ENCODE assay signal across 9 mouse cellular contexts in the genomic region with DNA sequence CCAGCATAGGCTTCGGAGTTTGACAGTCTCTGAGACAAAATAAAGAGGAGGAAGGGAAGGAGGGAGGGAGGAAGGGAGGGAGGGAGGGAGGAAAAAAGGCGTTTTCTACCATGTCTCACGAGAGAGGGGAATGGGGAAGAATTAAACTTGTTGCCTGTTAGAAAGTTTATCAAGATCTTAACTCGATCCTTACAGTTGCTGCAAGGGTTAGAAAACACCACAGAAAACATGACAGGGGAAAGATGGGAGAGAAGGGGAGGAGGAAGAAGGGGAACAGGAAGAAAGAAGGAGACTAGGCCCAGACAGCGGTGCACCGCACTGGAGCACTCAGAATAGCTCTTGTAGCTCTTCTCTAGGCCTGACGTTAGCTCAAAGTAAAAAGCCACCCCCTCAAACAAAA. TPM values are rescaled to one million over a fixed set of nuclear protein-coding genes. Genes with fewer than 3 reads are reported as not detected.
A peak's percentile ranks its signal among the peaks of the same experiment; 100 is the strongest.
DNase-seq lines count a peak whose midpoint lies in the region; ATAC-seq and TF ChIP-seq lines count a peak whose summit lies in the region.
"Had no signal": no experiment of that assay in that cellular context is flagged by ENCODE, and none has a peak within 500 bp of the region (broad histone marks: within the 10 kb centered on the region; RNA-seq: fewer than 3 reads in every experiment).

No protein-coding gene starts in this region.

- 71% methylated on average over 7 of the region's 7 CpGs for WGBS in limb, embryonic 10.5 days
- WGBS in small intestine, adult 2 months = 67% methylated on average over 7 of the region's 7 CpGs

- peaks cover 62% of the 10 kb centered on the region for H3K36me3 ChIP-seq in megakaryocyte, embryonic 14.5 days (replicated peaks; ENCODE audit: low read length)
- peaks cover 19% of the 10 kb centered on the region for H3K36me3 ChIP-seq in limb, embryonic 10.5 days
- H3K36me3 ChIP-seq in small intestine, adult 2 months (ENCODE audit: control insufficient read depth, insufficient read depth, low read length) = no peaks in the 10 kb centered on the region

- H3K4me3 ChIP-seq in gastrocnemius, adult 2 months = no peak overlapping the region
- peak overlapping the region; percentile 53 for H3K4me3 ChIP-seq in megakaryocyte, embryonic 14.5 days (replicated peaks)
- no peak overlapping the region for H3K4me3 ChIP-seq in limb, embryonic 10.5 days
- H3K4me3 ChIP-seq in small intestine, adult 2 months (ENCODE audit: low read depth, low read length) = no peak overlapping the region

- H3K9me3 ChIP-seq in megakaryocyte, embryonic 14.5 days = no peaks in the 10 kb centered on the region
- no peaks in the 10 kb centered on the region for H3K9me3 ChIP-seq in limb, embryonic 10.5 days (replicated peaks)

- H3K4me1 ChIP-seq in megakaryocyte, embryonic 14.5 days = peaks cover 97% of the 10 kb centered on the region
- H3K4me1 ChIP-seq in limb, embryonic 10.5 days = peaks cover 35% of the 10 kb centered on the region
- peaks cover 2% of the 10 kb centered on the region; the same call in 1 of the 2 replicates for H3K4me1 ChIP-seq in small intestine, adult 2 months (ENCODE audit: control insufficient read depth, insufficient read depth, insufficient read length, low read length)

- H3K27ac ChIP-seq in gastrocnemius, adult 2 months = peak overlapping the region; percentile 32
- peak overlapping the region; percentile 51 for H3K27ac ChIP-seq in limb, embryonic 10.5 days
- H3K27ac ChIP-seq in small intestine, adult 2 months (ENCODE audit: insufficient read depth, low read depth, low read length) = peak overlapping the region; percentile 59; the same call in 1 of the 2 replicates

- no peak for TF ChIP-seq POLR2A in small intestine, adult 2 months (IDR thresholded peaks at IDR 0.05; ENCODE audit: low read depth, low read length)

- no peak for ATAC-seq in megakaryocyte, adult 5-6 weeks (ENCODE audit: poor library complexity, severe bottlenecking)

- DNase-seq in gastrocnemius, adult 2 months = no peak
- no peak for DNase-seq in gastrocnemius, postnatal 14 days
- DNase-seq in limb, embryonic 10.5 days (ENCODE audit: low spot score) = no peak
- DNase-seq in layer of hippocampus, postnatal 14 days (ENCODE audit: low spot score in 2 of 2) = no peak
- DNase-seq in gastrocnemius, adult 8-10 months (ENCODE audit: low spot score in 2 of 2) = no peak
- DNase-seq: lung, adult 2 months had no signal

- no peak for TF ChIP-seq CTCF in gastrocnemius, adult 2 months (IDR thresholded peaks at IDR 0.05)
- no peak for TF ChIP-seq CTCF in small intestine, adult 2 months (IDR thresholded peaks at IDR 0.05; ENCODE audit: extremely low read depth, insufficient read length, insufficient replicate concordance, low read depth, low read length)

- no peaks in the 10 kb centered on the region for H3K27me3 ChIP-seq in megakaryocyte, embryonic 14.5 days (replicated peaks)
- no peaks in the 10 kb centered on the region for H3K27me3 ChIP-seq in limb, embryonic 10.5 days (ENCODE audit: low read depth, poor library complexity, severe bottlenecking)
- H3K27me3 ChIP-seq in small intestine, adult 2 months (ENCODE audit: control insufficient read depth, insufficient read depth, low read length) = no peaks in the 10 kb centered on the region

- intact Hi-C loops in gastrocnemius, adult 2 months (cut with DNase I) = no loop called here
- intact Hi-C loops in gastrocnemius, postnatal 14 days (cut with DNase I; ENCODE audit: low total_unique reads) = no loop called here

RNA-seq across cellular contexts. Expression of gene Amz1, which starts 48.2 kb away (rescaled TPM):
- under 1 TPM in 1 of 2 experiments, not detected in 1; 0.17 TPM for total RNA-seq in gastrocnemius, adult 2 months (2021)
- total RNA-seq in gastrocnemius, postnatal 14 days (2021) = under 1 TPM; 0.24 to 0.43 TPM
- polyA plus RNA-seq in megakaryocyte, embryonic 14.5 days (2012; ENCODE audit: insufficient read depth, low replicate concordance) = 4.5 TPM in 1 of 2 replicates, not detected in the other
- total RNA-seq in megakaryocyte, adult 5-6 weeks (2015) = 2.5 and 4.4 TPM in 2 replicates
- 3.0 and 4.4 TPM in 2 replicates for total RNA-seq in megakaryocyte, adult 5-6 weeks (2017)
- polyA plus RNA-seq in limb, embryonic 10.5 days (2016; fragmentation: Nextera tagmentation; extraction: Ambion mirVana) = 0.88 and 1.1 TPM in 2 replicates
- polyA plus RNA-seq in small intestine, adult 2 months (2012; rRNA removed) = 2.0 and 3.8 TPM in 2 replicates
- 10 to 100 TPM; 23.9 to 24.1 TPM for total RNA-seq in layer of hippocampus, postnatal 14 days (2021)
- total RNA-seq in gastrocnemius, adult 8-10 months (2022) = under 1 TPM in 3 of 4 experiments, not detected in 1; 0.12 to 0.18 (median 0.17) TPM

RNA-seq across cellular contexts. Expression of gene Gna12, which starts 58.1 kb away (rescaled TPM):
- total RNA-seq in gastrocnemius, adult 2 months (2021) = 10 to 100 TPM; 21.7 to 29.8 TPM
- 10 to 100 TPM; 26.6 to 35.0 TPM for total RNA-seq in gastrocnemius, postnatal 14 days (2021)
- 53.6 and 62.1 TPM in 2 replicates for polyA plus RNA-seq in megakaryocyte, embryonic 14.5 days (2012; ENCODE audit: insufficient read depth, low replicate concordance)
- 21.0 and 24.6 TPM in 2 replicates for total RNA-seq in megakaryocyte, adult 5-6 weeks (2015)
- 15.9 and 20.3 TPM in 2 replicates for total RNA-seq in megakaryocyte, adult 5-6 weeks (2017)
- polyA plus RNA-seq in limb, embryonic 10.5 days (2016; fragmentation: Nextera tagmentation; extraction: Ambion mirVana) = 13.4 and 18.8 TPM in 2 replicates
- 27.8 and 34.8 TPM in 2 replicates for polyA plus RNA-seq in small intestine, adult 2 months (2012; rRNA removed)
- 10 to 100 TPM; 88.7 to 96.0 TPM for total RNA-seq in layer of hippocampus, postnatal 14 days (2021)
- 10 to 100 TPM; 21.4 to 30.8 (median 24.5) TPM for total RNA-seq in gastrocnemius, adult 8-10 months (2022)

Comparison
In these comparisons a context has a peak if more than half of its experiments do, and no peak if none do; other contexts are left out.
1. RNA of gene Amz1, which starts 48.2 kb away (total RNA-seq): 23.9 to 24.1 TPM in layer of hippocampus, postnatal 14 days; 2.5 to 4.4 TPM in megakaryocyte, adult 5-6 weeks, 0.24 to 0.43 TPM in gastrocnemius, postnatal 14 days, 0.12 to 0.18 TPM in gastrocnemius, adult 8-10 months and 0.17 TPM in gastrocnemius, adult 2 months; every median in the first group is over 4 times any median in the second.
2. Peak in every context shown above with its lines, with median percentiles within 50 percentile points of each other: H3K27ac ChIP-seq.